Mouse (Mus musculus) ES-Bruce4 (cell line): Measurements from ENCODE around the gene Med19. TPM values are rescaled to one million over a fixed set of nuclear protein-coding genes. Genes with fewer than 3 reads are reported as not detected.
A peak's percentile ranks its signal among the peaks of the same experiment; 100 is the strongest.

Experiments used
- H3K27ac ChIP-seq: 2 replicates; pipeline ENCODE4 v1.5.1; 2012; ENCODE audit warnings: low read length, inconsistent platforms; ENCODE audit not compliant: insufficient read depth
- H3K27me3 ChIP-seq: 2 replicates; pipeline ENCODE4 v1.6.1; 2012; ENCODE audit warnings: mild to moderate bottlenecking, low read length, inconsistent platforms; ENCODE audit not compliant: control insufficient read depth, poor library complexity, insufficient read depth, severe bottlenecking
- H3K36me3 ChIP-seq: 2 replicates; pipeline ENCODE4 v1.6.1; 2012; ENCODE audit warnings: inconsistent platforms, mild to moderate bottlenecking, low read length, moderate library complexity; ENCODE audit not compliant: control insufficient read depth, poor library complexity, insufficient read depth, severe bottlenecking
- H3K4me1 ChIP-seq: one replicate; pipeline ENCODE4 v1.8.1; 2011; ENCODE audit warnings: low read length; ENCODE audit not compliant: control insufficient read depth, insufficient read depth
- H3K4me3 ChIP-seq: 2 replicates; pipeline ENCODE4 v1.5.1; 2011; ENCODE audit warnings: low read depth, mild to moderate bottlenecking, low read length
- H3K9ac ChIP-seq: 2 replicates; pipeline ENCODE4 v1.6.1; 2012; ENCODE audit warnings: low read depth, mild to moderate bottlenecking, inconsistent platforms; ENCODE audit not compliant: poor library complexity, severe bottlenecking
- H3K9me3 ChIP-seq: replicated peaks from 2 replicates; pipeline ENCODE4 v1.6.1; 2012; ENCODE audit warnings: mild to moderate bottlenecking, low read length, inconsistent platforms; ENCODE audit not compliant: control insufficient read depth, poor library complexity, insufficient read depth, severe bottlenecking
- CTCF ChIP-seq: IDR thresholded peaks from one replicate; pipeline ENCODE4 v1.8.1; 2011; ENCODE audit warnings: low read depth, low read length
- EP300 ChIP-seq: IDR thresholded peaks from 2 replicates; pipeline ENCODE4 v1.6.1; 2011; ENCODE audit warnings: low read depth, low read length; ENCODE audit not compliant: insufficient read depth
- POLR2A ChIP-seq: IDR thresholded peaks from one replicate; pipeline ENCODE4 v1.8.1; 2011; ENCODE audit warnings: low read length; ENCODE audit not compliant: insufficient read depth
- polyA plus RNA-seq: library from polyadenylated mRNA; stranded (reverse); fragments of >200 nt; gene quantifications from 2 replicates; pipeline ENCODE4 v1.2.4, GENCODE M21; 2011; ENCODE audit warnings: low read depth; ENCODE audit not compliant: missing spikeins, insufficient read depth, insufficient read length

Gene Med19
- polyA plus RNA-seq, 1 experiment: 66.1 TPM

- Histone ChIP-seq H3K36me3 (peaks cover 24% of the 10 kb centered on the region), H3K9me3 (no peaks in the 10 kb centered on the region), H3K27me3 (no peaks in the 10 kb centered on the region), H3K4me1 (no peaks in the 10 kb centered on the region), H3K4me3 (no peak overlapping the region), H3K27ac (no peak overlapping the region), H3K9ac (no peak overlapping the region)
- TF ChIP-seq CTCF: no peak
Observed at GRCm38 (mm10) chr2:84711898-84712297, 33.7 kb downstream of the Med19 start.

GRCm38 (mm10) chr2:84714422-84714810 is 36.2 kb downstream of the Med19 start:
- Histone ChIP-seq H3K27me3 (no peaks in the 10 kb centered on the region), H3K9ac (peak overlapping the region; percentile 98), H3K4me1 (no peaks in the 10 kb centered on the region), H3K9me3 (no peaks in the 10 kb centered on the region), H3K27ac (peak overlapping the region; percentile 69), H3K4me3 (peak overlapping the region; percentile 96), H3K36me3 (peaks cover 17% of the 10 kb centered on the region)
- TF ChIP-seq POLR2A (no peak), EP300 (no peak), CTCF (no peak)

- no peak for TF ChIP-seq EP300
- no peak for TF ChIP-seq CTCF
- TF ChIP-seq POLR2A: peak; percentile 58
- peak within 1 kb of the TSS; percentile 96 for H3K4me3 ChIP-seq
Observed at GRCm38 (mm10) chr2:84714811-84715561, 36.8 kb downstream of the Med19 start, which contains the start of gene Zdhhc5. Gene Zdhhc5 (minus strand): TSS chr2:84715180.

GRCm38 (mm10) chr2:84715562-84716361 is 37.6 kb downstream of the Med19 start:
- Histone ChIP-seq H3K9ac (peak overlapping the region; percentile 62), H3K9me3 (no peaks in the 10 kb centered on the region), H3K27me3 (no peaks in the 10 kb centered on the region), H3K4me3 (peak overlapping the region; percentile 89), H3K4me1 (no peaks in the 10 kb centered on the region), H3K27ac (peak overlapping the region; percentile 63), H3K36me3 (peaks cover 5% of the 10 kb centered on the region; the same call in 1 of the 2 replicates)
- TF ChIP-seq EP300 (no peak), POLR2A (no peak), CTCF (no peak)

More at GRCm38 (mm10) chr2:84714811-84715561, 36.8 kb downstream of the Med19 start, which contains the start of gene Zdhhc5:
- peak within 1 kb of the TSS; percentile 98 for H3K9ac ChIP-seq
- H3K9me3 ChIP-seq: no peaks in the 10 kb centered on the region
- H3K27me3 ChIP-seq: no peaks in the 10 kb centered on the region
- peak within 1 kb of the TSS; percentile 69 for H3K27ac ChIP-seq
- H3K36me3 ChIP-seq: peaks cover 12% of the 10 kb centered on the region
- H3K4me1 ChIP-seq: no peaks in the 10 kb centered on the region

GRCm38 (mm10) chr2:84716423-84717355 is 38.5 kb downstream of the Med19 start:
- peak overlapping the region; percentile 62 for H3K9ac ChIP-seq
- H3K4me3 ChIP-seq: peak overlapping the region; percentile 32
- H3K9me3 ChIP-seq: no peaks in the 10 kb centered on the region
- no peaks in the 10 kb centered on the region for H3K4me1 ChIP-seq
- no peaks in the 10 kb centered on the region for H3K27me3 ChIP-seq
- peak overlapping the region; percentile 63; the same call in 1 of the 2 replicates for H3K27ac ChIP-seq
- TF ChIP-seq EP300 (no peak), POLR2A (no peak), CTCF (no peak)
- no peaks in the 10 kb centered on the region for H3K36me3 ChIP-seq
